Comparison of ENCODE assay signal across 9 mouse cellular contexts in the genomic region with DNA sequence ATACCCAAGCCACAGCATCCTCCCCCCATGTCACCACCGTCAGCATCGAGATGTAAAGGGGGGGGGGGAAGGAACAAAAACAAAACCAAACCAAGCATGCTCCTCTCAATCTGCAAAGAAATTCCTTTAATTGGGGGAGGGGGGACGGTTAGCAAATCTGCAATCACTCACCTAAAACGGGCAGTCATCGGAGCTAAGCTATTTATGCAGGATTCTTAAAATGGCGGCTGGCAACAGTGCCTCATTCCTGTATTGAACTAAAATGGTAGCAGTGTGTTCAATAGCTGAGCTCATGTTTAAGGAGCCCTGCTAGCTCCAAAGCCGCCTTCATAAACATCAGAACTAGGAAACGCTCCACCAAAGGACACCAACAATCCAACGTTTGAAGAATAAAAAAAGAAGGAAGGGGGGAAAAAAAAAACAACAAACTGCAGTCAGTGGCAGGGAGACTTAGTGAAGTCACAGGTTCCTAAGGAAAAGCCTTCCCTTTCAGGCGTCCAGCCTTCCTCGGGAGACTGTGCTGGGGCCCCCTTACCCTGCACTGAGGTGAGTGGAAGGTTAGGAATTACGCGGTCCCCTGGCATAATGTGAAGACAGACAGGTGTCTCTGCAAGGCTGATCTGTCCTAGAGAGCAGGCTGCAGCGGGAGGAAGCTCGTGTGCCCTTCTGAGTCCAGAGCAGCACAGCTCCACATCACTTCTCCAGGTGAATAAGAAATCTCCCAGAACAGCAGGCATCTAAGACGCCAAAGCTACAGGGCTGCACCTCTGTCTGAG. TPM values are rescaled to one million over a fixed set of nuclear protein-coding genes. Genes with fewer than 3 reads are reported as not detected.
DNase-seq lines count a peak whose midpoint lies in the region; ATAC-seq and TF ChIP-seq lines count a peak whose summit lies in the region.
"Had no signal": no experiment of that assay in that cellular context is flagged by ENCODE, and none has a peak within 500 bp of the region (broad histone marks: within the 10 kb centered on the region; RNA-seq: fewer than 3 reads in every experiment).

No protein-coding gene starts in this region.

- DNase-seq in lung, adult 2 months: no peak
- peak; percentile 43 to 67 for DNase-seq in cerebellum, postnatal 36 days
- peak; percentile 27 for DNase-seq in heart, postnatal 0 days (ENCODE audit: low spot score)
- DNase-seq in ovary, postnatal 10 days (ENCODE audit: low spot score): no peak
- DNase-seq in T-cell, adult 2 months (ENCODE audit: low spot score): no peak
- no peak for DNase-seq in kidney, postnatal 14 days

- no peaks in the 10 kb centered on the region for H3K27me3 ChIP-seq in lung, embryonic 15.5 days
- H3K27me3 ChIP-seq in heart, postnatal 0 days (ENCODE audit: control insufficient read depth, insufficient read depth, low read length): no peaks in the 10 kb centered on the region
- H3K27me3 ChIP-seq in midbrain, embryonic 12.5 days: no peaks in the 10 kb centered on the region

- peaks cover 94% of the 10 kb centered on the region for H3K4me1 ChIP-seq in lung, embryonic 15.5 days
- H3K4me1 ChIP-seq in lung, adult 2 months (ENCODE audit: control insufficient read depth, insufficient read depth, low read length): peaks cover 62% of the 10 kb centered on the region
- peaks cover 96% of the 10 kb centered on the region for H3K4me1 ChIP-seq in heart, postnatal 0 days (ENCODE audit: control insufficient read depth, insufficient read depth)
- peaks cover 99% of the 10 kb centered on the region for H3K4me1 ChIP-seq in midbrain, embryonic 12.5 days

- H3K27ac ChIP-seq in lung, embryonic 15.5 days: peak overlapping the region; percentile 100
- H3K27ac ChIP-seq in heart, postnatal 0 days (ENCODE audit: low read depth): peak overlapping the region; percentile 100
- H3K27ac ChIP-seq in midbrain, embryonic 12.5 days (replicated peaks): peak overlapping the region; percentile 99
- H3K27ac ChIP-seq: macrophage had no signal

- no peak for TF ChIP-seq CTCF in lung, adult 2 months (IDR thresholded peaks at IDR 0.05; ENCODE audit: insufficient read depth, low read length)
- no peak for TF ChIP-seq CTCF in heart, postnatal 0 days (IDR thresholded peaks at IDR 0.05; ENCODE audit: low read depth)

- WGBS in lung, embryonic 15.5 days: 12% methylated on average over 16 of the region's 16 CpGs
- 33% methylated on average over 16 of the region's 16 CpGs for WGBS in lung, adult 2 months
- WGBS in heart, postnatal 0 days: 11% methylated on average over 16 of the region's 16 CpGs
- 8% methylated on average over 16 of the region's 16 CpGs for WGBS in midbrain, embryonic 12.5 days

- H3K36me3 ChIP-seq in lung, embryonic 15.5 days: 0 out of 2 replicates have a peak, but pooled peaks cover 4% of the 10 kb centered on the region
- peaks cover 5% of the 10 kb centered on the region; the same call in 1 of the 2 replicates for H3K36me3 ChIP-seq in heart, postnatal 0 days (replicated peaks; ENCODE audit: control insufficient read depth, insufficient read depth, low read length)
- no peaks in the 10 kb centered on the region for H3K36me3 ChIP-seq in midbrain, embryonic 12.5 days

- ATAC-seq in lung, embryonic 15.5 days (ENCODE audit: borderline replicate concordance, extremely low read depth, low FRiP score, low TSS enrichment): no peak
- no peak for ATAC-seq in heart, postnatal 0 days (ENCODE audit: insufficient read depth, low read depth)
- no peak for ATAC-seq in midbrain, embryonic 12.5 days (ENCODE audit: low FRiP score, low read depth)

- peak overlapping the region; percentile 64 for H3K4me2 ChIP-seq in lung, embryonic 15.5 days
- H3K4me2 ChIP-seq in heart, postnatal 0 days (ENCODE audit: low read depth, low read length): peak overlapping the region; percentile 41
- H3K4me2 ChIP-seq in midbrain, embryonic 12.5 days (replicated peaks): peak overlapping the region; percentile 61

- TF ChIP-seq EP300 in heart, postnatal 0 days (IDR thresholded peaks at IDR 0.05; ENCODE audit: low read depth): no peak

- peak overlapping the region; percentile 11; the same call in 1 of the 2 replicates for H3K9ac ChIP-seq in lung, embryonic 15.5 days
- H3K9ac ChIP-seq in heart, postnatal 0 days (replicated peaks; ENCODE audit: low read depth, low read length): peak overlapping the region; percentile 30
- peak overlapping the region; percentile 51 for H3K9ac ChIP-seq in midbrain, embryonic 12.5 days (replicated peaks)

- no peak overlapping the region; the same call in 1 of the 2 replicates for H3K4me3 ChIP-seq in lung, embryonic 15.5 days
- H3K4me3 ChIP-seq in lung, adult 2 months (replicated peaks; ENCODE audit: extremely low read depth, low read depth, low read length): no peak overlapping the region
- H3K4me3 ChIP-seq in heart, postnatal 0 days (ENCODE audit: low read depth, low read length): no peak overlapping the region
- H3K4me3 ChIP-seq in midbrain, embryonic 12.5 days: peak overlapping the region; percentile 24

- TF ChIP-seq POLR2A in lung, adult 2 months (IDR thresholded peaks at IDR 0.05; ENCODE audit: borderline replicate concordance, extremely low read depth, low read depth, low read length): no peak

- no peaks in the 10 kb centered on the region for H3K9me3 ChIP-seq in lung, embryonic 15.5 days
- H3K9me3 ChIP-seq in heart, postnatal 0 days (replicated peaks; ENCODE audit: control insufficient read depth, low read length): no peaks in the 10 kb centered on the region
- H3K9me3 ChIP-seq in midbrain, embryonic 12.5 days: no peaks in the 10 kb centered on the region

RNA-seq across cellular contexts. Expression of a gene that starts 19.2 kb away (rescaled TPM):
- 44.7 and 46.0 TPM in 2 replicates for polyA plus RNA-seq in lung, embryonic 15.5 days (2015; fragmentation: Nextera tagmentation; extraction: Ambion mirVana)
- 25.3 and 29.8 TPM in 2 replicates for polyA plus RNA-seq in lung, adult 2 months (2012; rRNA removed)
- total RNA-seq in heart, postnatal 0 days (2014; rRNA removed; ENCODE audit: low replicate concordance): 19.2 and 48.1 TPM in 2 replicates
- polyA plus RNA-seq in heart, postnatal 0 days (2015; fragmentation: Nextera tagmentation; extraction: Ambion mirVana): 35.3 and 35.4 TPM in 2 replicates
- 70.6 and 71.2 TPM in 2 replicates for polyA plus RNA-seq in midbrain, embryonic 12.5 days (2016; fragmentation: Nextera tagmentation; extraction: Ambion mirVana)

Comparison
In these comparisons a context has a peak if more than half of its experiments do, and no peak if none do; other contexts are left out.
1. DNase-seq: peak in cerebellum, postnatal 36 days (2 of 2) and heart, postnatal 0 days (single experiment); none in lung, adult 2 months (single experiment), ovary, postnatal 10 days (single experiment), T-cell, adult 2 months (single experiment) and kidney, postnatal 14 days (single experiment).
2. Peak in every context shown above with its lines, with median percentiles within 50 percentile points of each other: H3K27ac ChIP-seq, H3K4me2 ChIP-seq and H3K9ac ChIP-seq.